Mouse (Mus musculus) thymus, adult 2 months (tissue): Measurements from ENCODE around the gene Dedd2. TPM values are rescaled to one million over a fixed set of nuclear protein-coding genes. Genes with fewer than 3 reads are reported as not detected.

Experiments
- DNase-seq: peaks from one replicate; pipeline ENCODE4 v3.0.0; 2021
- H3K27ac ChIP-seq: fragments of 200-500 bp; 2 replicates; pipeline ENCODE4 v1.5.1; 2012; ENCODE audit warnings: low read length, control low read depth; ENCODE audit not compliant: control insufficient read depth, insufficient read depth
- H3K27me3 ChIP-seq: fragments of 200-500 bp; 2 replicates; pipeline ENCODE4 v1.6.1; 2012; ENCODE audit warnings: mild to moderate bottlenecking, low read length, moderate library complexity, mixed read lengths; ENCODE audit not compliant: control insufficient read depth, insufficient read depth
- H3K36me3 ChIP-seq: fragments of 200-500 bp; 2 replicates; pipeline ENCODE4 v1.6.1; 2012; ENCODE audit warnings: mild to moderate bottlenecking, low read length, moderate library complexity; ENCODE audit not compliant: control insufficient read depth, insufficient read depth
- H3K4me1 ChIP-seq: fragments of 200-500 bp; replicated peaks from 2 replicates; pipeline ENCODE4 v1.6.1; 2012; ENCODE audit warnings: low read length; ENCODE audit not compliant: control insufficient read depth, insufficient read depth
- H3K4me3 ChIP-seq: fragments of 200-500 bp; 2 replicates; pipeline ENCODE4 v1.5.1; 2012; ENCODE audit warnings: mild to moderate bottlenecking, low read length, control low read depth, moderate library complexity; ENCODE audit not compliant: control insufficient read depth, insufficient read depth
- CTCF ChIP-seq: fragments of 200-500 bp; IDR thresholded peaks from 2 replicates; pipeline ENCODE4 v1.5.1; 2012; ENCODE audit warnings: mild to moderate bottlenecking, control low read depth, low read length, moderate library complexity, borderline replicate concordance; ENCODE audit not compliant: control insufficient read depth, poor library complexity, insufficient read depth; ENCODE audit errors: extremely low read depth
- POLR2A ChIP-seq: fragments of 200-500 bp; IDR thresholded peaks from 2 replicates; pipeline ENCODE4 v1.6.1; 2012; ENCODE audit warnings: mild to moderate bottlenecking, low read length, control low read depth, moderate library complexity; ENCODE audit not compliant: control insufficient read depth, poor library complexity, insufficient read depth; ENCODE audit errors: extremely low read depth
- WGBS: fragments of 180-500 bp; shearing (Covaris S2); methylation state at CpG from one replicate; pipeline ENCODE4 v1.1.7; 2018; 5-methylcytosine and 5-hydroxymethylcytosine counted together
- polyA plus RNA-seq: library from polyadenylated mRNA; depleted of rRNA; stranded (reverse); fragments of >200 nt; gene quantifications from 2 replicates; pipeline ENCODE4 v1.2.3, GENCODE M21; 2012; rRNA removed

Dedd2 gene
- 93.6 and 102 TPM in 2 replicates for polyA plus RNA-seq

GRCm38 (mm10) chr7:25220457-25221101, at the start of gene Dedd2:
TSS of gene Dedd2 (minus strand) at chr7:25220615.
- TF ChIP-seq POLR2A (no peak), CTCF (no peak)
- H3K27ac ChIP-seq = peak within 1 kb of the TSS; percentile 68
- no peaks in the 10 kb centered on the region for H3K27me3 ChIP-seq
- H3K4me1 ChIP-seq = peaks cover 29% of the 10 kb centered on the region
- H3K4me3 ChIP-seq = peak within 1 kb of the TSS; percentile 87
- peaks cover 15% of the 10 kb centered on the region for H3K36me3 ChIP-seq
- 2% methylated on average over 20 of the region's 20 CpGs for WGBS
- peak; percentile 30 for DNase-seq

- no peak for DNase-seq
- H3K4me1 ChIP-seq = peaks cover 43% of the 10 kb centered on the region
- TF ChIP-seq POLR2A (no peak), CTCF (no peak)
- H3K27ac ChIP-seq = peak overlapping the region; percentile 84
- H3K36me3 ChIP-seq = no peaks in the 10 kb centered on the region
- H3K4me3 ChIP-seq = peak overlapping the region; percentile 77
- H3K27me3 ChIP-seq = no peaks in the 10 kb centered on the region
- 15% methylated on average over 8 of the region's 8 CpGs for WGBS
Measured at GRCm38 (mm10) chr7:25269545-25270271, 49.3 kb upstream of the Dedd2 start.

GRCm38 (mm10) chr7:25269029-25269428, 48.6 kb upstream of the Dedd2 start:
- DNase-seq = no peak
- Histone ChIP-seq H3K27ac (peak overlapping the region; percentile 84), H3K36me3 (no peaks in the 10 kb centered on the region), H3K27me3 (no peaks in the 10 kb centered on the region), H3K4me3 (peak overlapping the region; percentile 77), H3K4me1 (peaks cover 36% of the 10 kb centered on the region)
- no peak for TF ChIP-seq POLR2A
- no peak for TF ChIP-seq CTCF
- 4% methylated on average over 4 of the region's 4 CpGs for WGBS

- H3K36me3 ChIP-seq = no peaks in the 10 kb centered on the region
- 1% methylated on average over 7 of the region's 7 CpGs for WGBS
- no peak for TF ChIP-seq CTCF
- peak overlapping the region; percentile 84 for H3K27ac ChIP-seq
- no peak for DNase-seq
- H3K27me3 ChIP-seq = no peaks in the 10 kb centered on the region
- peak overlapping the region; percentile 77 for H3K4me3 ChIP-seq
- peaks cover 32% of the 10 kb centered on the region for H3K4me1 ChIP-seq
Measured at GRCm38 (mm10) chr7:25268588-25268987, 48.2 kb upstream of the Dedd2 start.

GRCm38 (mm10) chr7:25267751-25268463, 47.5 kb upstream of the Dedd2 start:
- no peaks in the 10 kb centered on the region for H3K36me3 ChIP-seq
- H3K27me3 ChIP-seq = no peaks in the 10 kb centered on the region
- WGBS = under 1% methylated on average over 33 of the region's 33 CpGs
- H3K4me1 ChIP-seq = peaks cover 26% of the 10 kb centered on the region
- H3K4me3 ChIP-seq = peak overlapping the region; percentile 77
- TF ChIP-seq POLR2A (peak; percentile 39), CTCF (0 out of 2 replicates have a peak, but pooled peaks have one; percentile 50)
- peak overlapping the region; percentile 84 for H3K27ac ChIP-seq
- peak; percentile 98 for DNase-seq

- TF ChIP-seq CTCF (0 out of 2 replicates have a peak, but pooled peaks have one; percentile 34), POLR2A (peak; percentile 16; the same call in 1 of the 2 replicates)
- DNase-seq = peak; percentile 99
- Histone ChIP-seq H3K4me1 (peaks cover 26% of the 10 kb centered on the region), H3K27me3 (no peaks in the 10 kb centered on the region), H3K36me3 (no peaks in the 10 kb centered on the region), H3K4me3 (peak within 1 kb of the TSS; percentile 77), H3K27ac (peak within 1 kb of the TSS; percentile 84)
- WGBS = under 1% methylated on average over 29 of the region's 29 CpGs
Measured at GRCm38 (mm10) chr7:25267301-25267750, 46.9 kb upstream of the Dedd2 start, which contains the start of gene Cic. TSS of gene Cic (plus strand) at chr7:25267704.
